Mouse (Mus musculus) layer of hippocampus, adult 6 months (tissue): ENCODE data around the gene Casq2. TPM values are rescaled to one million over a fixed set of nuclear protein-coding genes. Genes with fewer than 3 reads are reported as not detected.

ENCODE experiments used
- long read RNA-seq, 2 experiments: library from polyadenylated mRNA; unstranded; transcript quantifications; one replicate each; pipeline ENCODE4 v2.0.0; 2019 to 2020
- polyA plus RNA-seq: library from polyadenylated mRNA; unstranded; fragments of <200 nt; fragmentation: Nextera tagmentation; gene quantifications from 2 replicates; pipeline ENCODE4 v1.2.3, GENCODE M21; 2021

Casq2 gene
- 0.65 and 0.83 TPM in 2 replicates for polyA plus RNA-seq
- long read RNA-seq, experiment 1, partial matches to known transcripts, result 0 of 1 reads
- long read RNA-seq, experiment 1, other reads (novel, unspliced or antisense), result 0 of 1 reads
- long read RNA-seq, experiment 2, transcript Casq2-201 (11 exons, 2,556 nt), result major isoform, 6 of 6 reads
- long read RNA-seq, experiment 2, partial matches to known transcripts, result 0 of 6 reads
- long read RNA-seq, experiment 2, other reads (novel, unspliced or antisense), result 0 of 6 reads

GRCm38 (mm10) chr3:102086283-102086682, at the start of gene Casq2:
Casq2 (plus strand) TSS chr3:102086415.

Other genes starting within 250 kb of the Casq2 start
- gene Mab21l3, start 237.5 kb upstream of the Casq2 start, polyA plus RNA-seq, result not detected in 2 replicates
- 1.2 and 1.6 TPM in 2 replicates for gene Slc22a15, start 162.0 kb upstream of the Casq2 start, polyA plus RNA-seq
- gene Nhlh2, start 76.3 kb upstream of the Casq2 start, polyA plus RNA-seq, result 0.51 and 0.53 TPM in 2 replicates
- 4.0 and 5.0 TPM in 2 replicates for gene Vangl1, start 118.3 kb downstream of the Casq2 start, polyA plus RNA-seq